Mouse (Mus musculus) spleen, postnatal 14 days (tissue): ENCODE results near the gene Trarg1.

ENCODE experiments used
- DNase-seq, 2 experiments: peaks; one replicate each; pipeline ENCODE4 v3.0.0; 2021 to 2022; ENCODE audit warnings: low spot score in 2 of 2

Trarg1 gene

DNA sequence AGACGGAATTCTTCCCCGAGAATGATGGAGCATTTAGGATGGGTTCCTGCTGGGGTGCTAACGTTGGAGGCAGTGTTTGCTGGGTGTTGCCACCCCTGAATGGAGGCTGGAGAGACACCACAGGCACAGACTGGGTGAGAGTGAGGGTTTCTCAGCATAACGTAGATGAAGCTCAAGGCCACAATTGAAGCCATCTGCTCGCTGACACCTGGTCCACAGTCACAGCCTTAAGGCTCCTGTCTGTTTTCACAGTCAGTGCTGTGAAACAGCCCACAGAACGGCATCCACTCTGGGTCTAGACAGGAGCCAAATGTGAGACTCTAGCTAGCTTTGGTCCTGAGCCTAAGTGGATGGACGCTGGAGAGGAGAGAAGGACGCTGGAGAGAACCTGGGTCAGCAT lies 5.4 kb upstream of the Trarg1 start:
- DNase-seq, result no peak

DNA sequence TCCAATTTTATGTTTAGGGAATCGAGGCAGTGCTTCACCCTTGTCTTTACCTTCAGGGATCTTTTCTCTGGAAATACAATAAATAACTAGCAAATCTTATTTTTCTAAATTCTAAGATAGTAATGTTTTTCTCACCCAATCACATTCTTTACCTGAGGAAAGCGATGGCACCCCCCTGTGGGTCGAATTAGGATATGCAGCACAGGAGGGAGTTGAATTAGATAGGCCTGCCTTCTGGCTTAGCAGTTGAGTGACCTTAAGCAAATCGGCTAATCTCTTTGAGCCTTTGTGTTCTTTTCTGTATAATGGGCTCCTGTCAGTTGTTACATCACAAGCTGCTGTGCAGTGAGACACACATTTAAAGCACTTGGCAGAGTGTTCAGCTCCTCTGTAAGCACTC lies 4.9 kb upstream of the Trarg1 start:
- DNase-seq, result no peak

DNA sequence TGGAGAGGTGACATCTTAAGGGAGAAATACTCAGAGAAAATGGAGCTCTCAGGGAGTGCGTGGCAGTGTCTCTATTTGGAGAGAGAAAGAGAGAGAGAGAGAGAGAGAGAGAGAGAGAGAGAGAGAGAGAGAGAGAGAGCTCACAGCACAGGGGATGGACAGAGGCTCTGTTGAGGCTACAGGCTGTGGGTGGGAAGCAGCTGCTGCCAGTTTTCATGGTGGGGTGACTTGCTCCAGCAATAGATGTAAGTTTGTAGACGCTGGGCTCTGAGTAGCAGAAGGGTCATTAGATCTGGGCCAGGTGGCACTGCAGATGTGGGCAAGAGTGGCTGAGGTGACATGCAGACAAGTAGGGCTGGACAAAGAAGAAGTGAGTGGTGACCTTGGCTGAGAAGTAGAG lies 6.0 kb downstream of the Trarg1 start:
- no peak for DNase-seq

DNA sequence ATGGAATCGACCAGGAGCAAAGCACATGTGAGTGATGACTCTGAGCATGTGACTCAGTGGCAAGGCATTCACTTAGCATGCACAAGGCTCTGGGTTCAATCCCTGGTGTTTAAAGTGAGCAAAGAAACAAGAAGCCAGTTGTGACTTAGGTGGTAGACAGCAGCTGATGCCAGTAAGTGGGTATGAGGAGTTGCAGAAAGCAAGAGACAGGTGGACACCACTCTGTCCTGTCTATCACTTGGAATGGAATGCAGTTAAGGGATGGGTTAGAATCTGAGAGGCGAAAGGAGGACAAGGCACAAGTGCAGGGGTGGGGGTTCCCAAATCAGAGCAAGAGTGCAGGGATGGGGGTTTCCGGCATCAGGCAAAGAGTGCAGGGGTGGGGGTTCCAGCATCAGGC lies 12.5 kb downstream of the Trarg1 start:
- no peak for DNase-seq

DNA sequence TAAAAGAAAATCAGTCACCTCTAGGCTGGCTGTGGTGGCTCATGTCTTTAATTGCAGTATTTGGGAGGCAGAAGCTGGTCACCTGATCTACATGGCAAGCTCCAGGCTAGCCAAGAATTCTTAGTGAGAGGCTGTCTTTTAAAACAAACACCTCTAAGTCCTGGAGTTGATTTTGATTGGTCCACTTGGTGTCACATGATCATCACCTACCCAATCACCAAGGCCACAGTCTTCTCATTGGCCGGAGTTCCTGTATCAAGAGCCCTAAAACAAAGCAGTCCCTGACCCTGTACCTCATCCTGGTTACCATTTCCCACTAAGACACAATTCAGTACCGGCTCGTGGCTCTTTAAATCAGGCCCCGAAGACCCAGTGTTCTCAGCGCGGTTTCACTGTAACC lies 16.2 kb downstream of the Trarg1 start:
- no peak for DNase-seq

DNA sequence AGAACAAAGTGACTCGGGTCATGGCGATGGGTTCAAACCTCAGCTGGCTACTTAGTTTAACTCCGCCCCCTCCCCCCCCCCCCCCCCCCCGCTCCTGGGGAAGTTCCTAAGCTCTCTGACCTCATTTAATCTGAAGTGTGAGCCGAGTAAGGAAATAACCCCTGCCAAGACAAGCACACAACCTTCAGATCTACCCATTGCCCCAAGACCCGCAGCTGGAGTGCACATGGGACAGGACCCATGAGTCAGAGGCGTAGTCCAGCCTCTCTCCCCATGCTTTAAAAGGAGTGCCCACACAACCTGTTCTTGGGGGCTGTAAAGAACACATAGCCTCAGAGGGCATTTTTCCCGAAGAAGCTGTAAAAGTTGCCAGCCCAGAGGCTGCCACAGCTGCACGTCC lies 20.0 kb downstream of the Trarg1 start:
- DNase-seq, result no peak

DNA sequence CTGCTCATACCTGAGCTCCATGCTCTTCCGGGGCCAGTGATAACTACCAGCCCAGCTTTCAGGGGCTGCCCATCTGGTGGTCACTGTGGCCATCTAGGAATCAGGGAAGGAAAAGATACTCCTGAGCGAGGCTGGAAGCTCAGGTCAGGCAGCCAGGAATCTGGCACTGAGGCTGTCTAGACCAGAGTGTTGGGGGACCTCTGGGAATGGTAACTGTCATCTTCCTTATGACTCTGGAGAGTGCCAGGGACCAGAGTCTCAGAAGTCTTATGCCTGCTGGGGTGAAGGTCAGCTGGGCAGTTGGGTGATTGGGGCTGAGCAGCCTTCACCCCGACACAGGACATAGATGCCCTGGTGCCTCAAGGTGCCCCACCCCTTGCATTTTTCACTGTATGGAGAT lies 28.0 kb downstream of the Trarg1 start:
- no peak for DNase-seq

DNA sequence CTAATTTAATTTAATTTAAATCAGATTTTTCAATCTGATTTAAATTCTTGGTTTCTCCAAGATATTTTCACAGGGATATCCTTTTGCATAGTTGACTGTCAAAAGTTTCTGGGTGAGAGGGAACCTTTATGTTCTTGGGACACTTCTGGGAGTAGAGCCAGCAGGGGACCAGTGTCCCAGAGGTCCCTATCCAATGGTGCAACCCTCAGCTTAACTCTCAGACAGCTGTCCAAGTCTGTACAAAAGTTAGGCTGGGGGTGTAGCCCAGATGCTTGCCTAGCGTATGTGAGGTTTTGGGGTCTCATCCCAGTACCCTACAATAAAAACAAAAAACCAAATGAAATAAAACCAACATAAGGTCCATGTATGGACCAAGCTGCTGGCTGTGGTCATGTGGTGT lies 28.5 kb downstream of the Trarg1 start:
- DNase-seq, result no peak

DNA sequence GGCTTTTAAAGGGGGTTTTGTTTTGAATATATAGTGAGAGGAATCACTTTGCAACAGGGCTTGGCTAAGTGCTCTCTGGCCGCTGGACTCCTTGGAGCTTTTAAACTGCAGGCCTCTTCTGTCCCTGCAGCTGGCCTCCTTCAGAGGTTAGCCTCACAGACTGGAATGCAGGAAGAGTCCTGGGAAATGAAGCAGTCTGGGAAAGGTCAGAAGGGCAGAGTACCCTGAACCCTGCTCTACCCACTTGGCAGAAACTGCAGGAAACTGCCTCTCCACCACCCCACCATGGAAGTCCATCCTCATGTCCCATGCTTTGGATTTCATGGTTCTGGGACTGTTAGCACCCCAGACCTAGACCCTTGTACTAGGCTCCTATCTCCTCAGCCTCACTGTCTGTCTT lies 29.3 kb downstream of the Trarg1 start:
- no peak for DNase-seq

DNA sequence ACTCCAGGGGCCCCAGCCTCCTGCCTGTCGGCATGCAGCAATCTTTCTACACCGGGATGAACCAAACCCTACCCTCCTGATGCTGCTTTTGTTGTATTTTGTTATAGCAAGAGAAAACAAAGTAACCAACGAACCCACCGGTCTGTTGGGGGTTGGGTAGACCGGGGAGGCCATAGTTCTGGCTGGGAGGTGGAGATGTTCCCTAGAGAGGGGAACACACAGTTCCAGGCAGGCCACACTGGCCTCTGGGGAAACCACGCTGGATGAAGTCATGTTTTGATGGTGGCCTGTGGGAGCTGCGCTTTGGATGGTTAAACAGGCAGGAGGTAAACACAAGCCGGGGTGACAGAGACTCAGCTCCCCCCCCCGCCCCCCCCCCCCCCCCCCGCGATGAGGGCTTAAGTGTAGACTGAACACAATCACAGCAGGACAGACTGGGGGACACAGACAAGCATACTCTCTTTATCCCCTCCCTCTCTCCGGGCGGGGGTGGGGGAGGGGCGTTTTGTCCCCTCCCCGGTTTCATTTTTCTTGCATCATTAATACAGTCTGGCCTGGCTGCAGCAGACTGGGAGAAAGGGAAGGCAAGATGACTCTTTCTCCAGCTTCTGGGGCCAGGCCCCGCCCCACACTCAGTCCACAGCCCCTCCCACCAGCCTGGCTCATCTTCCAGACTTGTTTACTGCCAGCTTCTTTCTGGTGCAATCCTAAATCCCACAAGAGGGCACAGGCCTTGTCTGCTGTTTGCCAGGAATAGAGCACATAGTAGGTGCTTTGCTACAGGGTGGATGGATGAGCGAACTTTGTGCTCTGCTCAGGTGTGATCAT lies 30.2 kb downstream of the Trarg1 start:
- DNase-seq, result no peak

DNA sequence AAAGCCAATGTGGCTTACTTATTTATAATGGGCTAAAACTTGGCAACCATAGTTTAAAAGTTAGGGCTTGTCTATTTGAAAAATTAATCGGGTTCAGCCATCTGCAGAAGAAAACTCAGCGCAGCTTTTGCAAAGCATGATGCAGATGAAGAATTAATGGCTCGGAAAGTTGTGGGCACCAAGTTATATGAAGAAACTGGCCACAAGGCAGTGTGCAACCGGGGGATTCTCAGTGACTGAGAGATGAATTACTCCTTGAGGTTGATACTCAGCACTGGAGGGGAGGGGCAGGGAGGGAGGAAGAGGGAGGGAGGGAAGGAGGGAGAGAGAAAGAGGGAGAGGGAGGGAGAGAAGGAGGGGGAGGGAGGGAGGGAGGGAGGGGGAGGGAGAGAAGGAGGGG lies 37.4 kb downstream of the Trarg1 start:
- no peak for DNase-seq

DNA sequence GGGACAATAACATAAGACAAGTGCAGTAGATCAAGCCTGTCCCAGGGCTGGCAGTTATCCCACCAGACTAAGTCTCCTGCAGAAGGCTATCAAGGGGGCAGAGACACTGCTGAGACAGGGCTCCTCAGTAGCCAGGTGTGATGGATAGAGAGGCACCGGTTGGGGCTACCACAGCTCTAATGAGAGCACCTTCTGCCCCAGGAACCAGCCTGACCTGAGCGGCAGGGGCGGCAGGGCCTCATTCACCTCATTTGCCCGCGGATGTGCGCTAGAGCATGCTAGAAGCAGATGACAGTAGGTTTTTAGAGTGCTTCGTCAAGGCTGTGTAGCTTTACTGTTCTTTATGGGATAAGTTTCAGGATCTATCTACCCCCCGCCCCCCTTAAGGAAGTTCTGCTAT lies 44.3 kb downstream of the Trarg1 start:
- no peak for DNase-seq

DNA sequence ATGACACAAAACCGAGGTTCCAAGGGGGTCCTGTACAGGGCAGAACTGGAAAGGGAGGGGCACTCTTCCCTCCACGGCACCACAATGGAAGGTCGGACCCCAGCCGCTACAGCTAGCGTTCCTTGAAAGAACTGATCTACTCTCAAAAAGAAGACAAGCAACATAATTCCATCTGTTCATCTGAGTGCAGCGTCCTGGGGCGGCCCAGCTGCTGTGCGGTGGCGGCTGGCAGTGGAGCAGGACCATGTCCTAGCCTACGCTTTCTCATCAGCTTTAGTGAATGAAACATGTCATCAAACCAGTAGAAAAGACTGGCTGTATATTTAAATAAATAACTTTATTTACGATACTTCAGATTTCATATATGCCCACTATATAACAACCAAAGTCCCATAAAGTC lies 48.5 kb downstream of the Trarg1 start:
- DNase-seq, result no peak

DNA sequence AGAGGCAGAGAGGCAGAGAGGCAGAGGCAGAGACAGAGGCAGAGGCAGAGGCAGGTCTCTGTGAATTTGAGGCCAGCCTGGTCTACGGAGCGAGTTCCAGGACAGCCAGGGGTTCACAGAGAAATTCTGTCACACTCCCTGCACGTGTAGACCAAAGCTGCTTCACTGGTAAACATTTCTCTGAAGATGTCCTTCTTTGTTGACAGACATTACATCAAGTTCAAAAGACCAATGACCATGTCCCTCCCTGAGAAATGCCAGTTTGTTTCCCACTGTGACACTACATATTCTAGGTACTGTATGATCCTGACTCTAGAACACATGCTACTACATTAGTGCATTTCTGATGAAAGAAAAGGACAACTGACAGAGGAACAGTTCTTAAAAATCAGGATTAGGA lies 51.0 kb downstream of the Trarg1 start:
- no peak for DNase-seq

DNA sequence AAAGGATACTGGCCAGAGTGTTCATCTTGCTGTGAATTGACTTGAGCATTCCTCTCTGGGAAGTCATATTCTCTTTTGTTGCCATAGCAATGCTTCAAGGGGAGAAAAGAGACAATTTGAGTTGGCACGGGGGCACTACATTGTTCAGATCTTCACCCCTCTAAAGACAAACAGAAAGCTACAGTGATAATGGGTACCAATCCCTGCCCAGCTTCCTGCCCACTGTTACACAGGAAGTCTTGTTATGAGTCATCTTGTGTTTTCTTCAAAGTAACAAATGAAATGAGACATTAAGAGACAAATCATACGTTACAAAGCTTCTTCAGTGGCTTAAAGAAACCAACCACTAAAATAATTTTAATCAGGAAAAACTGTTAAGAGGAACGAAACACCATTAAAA lies 55.0 kb downstream of the Trarg1 start:
- DNase-seq, result no peak

DNA sequence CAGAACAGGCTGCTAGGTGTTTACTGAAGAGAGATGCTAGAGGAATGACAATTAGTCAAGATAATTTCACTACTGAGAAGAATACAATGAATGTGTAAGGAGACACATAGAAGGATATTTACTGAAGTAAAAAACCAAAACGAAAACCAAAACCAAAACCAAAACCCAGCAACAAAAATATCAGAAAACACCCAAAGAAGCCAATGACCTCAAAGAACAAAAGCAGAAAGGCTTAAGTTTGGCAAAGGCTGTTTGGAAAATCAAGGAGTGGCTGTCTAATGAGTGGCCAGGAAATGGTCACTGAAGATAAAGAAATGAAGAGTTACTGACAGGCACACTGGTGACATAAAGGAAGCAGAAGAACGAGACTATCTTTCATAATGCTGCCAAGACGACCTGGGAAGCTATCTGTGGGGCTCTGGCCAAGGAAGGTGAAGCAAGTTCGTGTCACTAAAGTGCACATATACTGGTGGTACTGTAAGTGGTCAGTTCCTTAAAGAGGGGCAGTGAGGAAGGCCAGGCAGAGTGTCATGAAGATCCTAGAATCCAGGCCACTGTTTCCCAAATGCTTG lies 56.2 kb downstream of the Trarg1 start:
- no peak for DNase-seq

DNA sequence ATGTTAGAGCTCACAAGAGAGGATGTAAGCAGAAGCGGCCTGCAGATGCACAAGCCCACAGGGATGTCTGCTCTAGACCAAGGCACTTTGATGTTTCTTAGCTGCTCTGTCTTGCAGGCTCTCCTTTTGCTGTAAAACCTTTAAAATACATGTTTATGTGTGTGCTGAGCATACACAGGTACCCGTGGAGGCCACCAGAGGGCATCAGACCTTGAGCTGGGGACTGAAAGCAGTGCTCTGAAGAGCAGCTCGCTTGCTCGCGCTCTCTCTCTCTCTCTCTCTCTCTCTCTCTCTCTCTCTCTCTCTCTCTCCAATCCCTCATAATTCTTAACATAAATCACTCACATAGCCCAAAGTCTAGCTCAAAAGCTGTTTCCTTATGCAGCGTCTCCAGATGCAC lies 59.5 kb downstream of the Trarg1 start:
- peak in 1 of 2 experiments; percentile 7 for DNase-seq

DNA sequence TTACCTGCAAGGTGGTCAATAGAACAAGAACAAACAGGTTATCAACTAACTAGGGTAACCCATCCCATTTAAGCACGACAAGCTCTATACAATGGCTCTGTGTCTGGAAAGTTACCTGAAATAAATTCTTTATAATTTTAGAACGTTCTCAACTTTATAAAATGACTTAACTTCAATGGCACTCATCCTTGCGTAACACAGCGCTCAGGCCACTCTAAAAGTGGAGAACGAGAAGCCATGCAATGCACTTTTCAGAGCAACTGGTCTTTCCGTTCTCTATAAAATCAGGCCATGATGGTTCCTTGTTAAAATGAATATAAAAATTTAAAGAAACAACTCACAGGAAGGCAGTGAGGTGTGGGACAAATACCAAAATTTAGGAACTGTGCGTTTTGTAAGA lies 62.9 kb downstream of the Trarg1 start:
- DNase-seq, result no peak

DNA sequence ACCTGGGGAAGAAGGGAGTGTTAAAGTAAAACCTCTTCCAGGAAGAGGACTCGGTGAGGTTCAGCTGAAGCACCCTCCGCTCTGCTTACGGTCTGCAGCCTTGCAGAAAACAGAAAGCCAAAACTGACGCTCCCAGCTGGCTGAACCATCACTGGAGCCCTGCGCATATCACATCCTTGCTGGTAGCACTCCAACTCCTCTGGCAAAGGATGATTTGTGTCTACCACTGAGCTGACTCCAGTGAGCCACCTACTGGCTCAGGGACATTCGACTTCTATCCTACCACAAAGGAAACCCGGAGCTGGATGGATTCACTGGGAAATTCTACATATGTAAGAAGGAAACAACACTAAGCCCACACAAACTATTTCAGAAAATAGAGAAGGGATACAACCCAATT lies 64.9 kb downstream of the Trarg1 start:
- DNase-seq, result no peak

DNA sequence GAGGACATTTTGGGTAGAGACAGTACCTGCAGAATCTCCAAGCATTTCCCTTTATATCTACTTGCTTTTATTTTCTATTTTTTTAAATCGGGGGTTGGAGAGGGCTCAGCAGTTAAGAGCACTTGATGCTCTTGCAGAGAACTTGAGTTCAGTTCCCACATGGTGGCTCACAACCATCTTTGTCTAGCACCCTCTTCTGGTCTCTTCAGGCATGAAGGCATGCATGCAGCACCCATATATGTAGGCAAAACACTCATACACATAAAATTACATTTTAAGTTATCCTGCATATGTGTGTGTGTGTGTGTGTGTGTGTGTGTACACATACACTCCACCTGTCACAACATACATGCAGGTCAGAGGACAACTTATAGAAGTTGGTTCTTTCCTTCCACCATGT lies 66.3 kb downstream of the Trarg1 start:
- DNase-seq, result no peak
